Comparison of ENCODE assay signal across 23 mouse cellular contexts in genomic region chr2:25620386-25620785, GRCm38 (mm10). TPM values are rescaled to one million over a fixed set of nuclear protein-coding genes. Genes with fewer than 3 reads are reported as not detected.
DNase-seq lines count a peak whose midpoint lies in the region; ATAC-seq and TF ChIP-seq lines count a peak whose summit lies in the region.
"Had no signal": no experiment of that assay in that cellular context is flagged by ENCODE, and none has a peak within 500 bp of the region (broad histone marks: within the 10 kb centered on the region; RNA-seq: fewer than 3 reads in every experiment).

No protein-coding gene starts in this region.

- no peak overlapping the region for H3K27ac ChIP-seq in neural tube, embryonic 15.5 days (replicated peaks)
- H3K27ac ChIP-seq in limb, embryonic 14.5 days (replicated peaks; ENCODE audit: low read depth, low read length): no peak overlapping the region
- H3K27ac ChIP-seq in heart, embryonic 11.5 days (ENCODE audit: low read depth, low read length): no peak overlapping the region
- H3K27ac ChIP-seq: hindbrain, embryonic 14.5 days; neural tube, embryonic 12.5 days had no signal

- ATAC-seq in neural tube, embryonic 15.5 days (ENCODE audit: low FRiP score): no peak
- ATAC-seq in limb, embryonic 14.5 days (ENCODE audit: low FRiP score, low read depth): no peak
- no peak for ATAC-seq in heart, embryonic 11.5 days (replicated peaks; ENCODE audit: insufficient number of reproducible peaks, low FRiP score, low TSS enrichment)

- H3K4me3 ChIP-seq in neural tube, embryonic 15.5 days (replicated peaks): no peak overlapping the region
- no peak overlapping the region for H3K4me3 ChIP-seq in limb, embryonic 14.5 days (replicated peaks; ENCODE audit: low read length)
- H3K4me3 ChIP-seq in heart, embryonic 11.5 days (ENCODE audit: low read depth, low read length): no peak overlapping the region
- H3K4me3 ChIP-seq: neural tube, embryonic 12.5 days had no signal

- peaks cover 31% of the 10 kb centered on the region for H3K27me3 ChIP-seq in neural tube, embryonic 15.5 days (replicated peaks)
- peaks cover 23% of the 10 kb centered on the region for H3K27me3 ChIP-seq in limb, embryonic 14.5 days (ENCODE audit: control insufficient read depth, insufficient read depth, low read length)
- peaks cover 39% of the 10 kb centered on the region for H3K27me3 ChIP-seq in heart, embryonic 11.5 days (ENCODE audit: control insufficient read depth, insufficient read depth, low read length)

- TF ChIP-seq POLR2A in limb, embryonic 14.5 days (IDR thresholded peaks at IDR 0.05; ENCODE audit: borderline replicate concordance, extremely low read depth, insufficient read depth, insufficient read length): no peak

- H3K9ac ChIP-seq in neural tube, embryonic 15.5 days (replicated peaks): no peak overlapping the region
- H3K9ac ChIP-seq in limb, embryonic 14.5 days (ENCODE audit: low read depth, low read length, severe bottlenecking): peak overlapping the region; percentile 8; the same call in 1 of the 2 replicates
- no peak overlapping the region for H3K9ac ChIP-seq in heart, embryonic 11.5 days (ENCODE audit: low read depth, low read length)
- H3K9ac ChIP-seq: lung, embryonic 14.5 days; neural tube, embryonic 12.5 days had no signal

- WGBS in neural tube, embryonic 15.5 days: 85% methylated on average over 6 of the region's 6 CpGs
- 81% methylated on average over 6 of the region's 6 CpGs for WGBS in limb, embryonic 14.5 days
- 81% methylated on average over 6 of the region's 6 CpGs for WGBS in heart, embryonic 11.5 days (ENCODE audit: insufficient replicate concordance)

- peaks cover 20% of the 10 kb centered on the region for H3K4me1 ChIP-seq in neural tube, embryonic 15.5 days
- peaks cover 3% of the 10 kb centered on the region; the same call in 1 of the 2 replicates for H3K4me1 ChIP-seq in limb, embryonic 14.5 days (ENCODE audit: control insufficient read depth, insufficient read depth, low read length)
- H3K4me1 ChIP-seq in heart, embryonic 11.5 days (ENCODE audit: control insufficient read depth, insufficient read depth, low read length): peaks cover 7% of the 10 kb centered on the region

- H3K9me3 ChIP-seq in neural tube, embryonic 15.5 days (replicated peaks): no peaks in the 10 kb centered on the region
- no peaks in the 10 kb centered on the region for H3K9me3 ChIP-seq in limb, embryonic 14.5 days (ENCODE audit: control insufficient read depth, low read length)
- no peaks in the 10 kb centered on the region for H3K9me3 ChIP-seq in heart, embryonic 11.5 days (replicated peaks; ENCODE audit: control insufficient read depth, low read length)
- H3K9me3 ChIP-seq: G1E; midbrain, embryonic 15.5 days; neural tube, embryonic 12.5 days had no signal

- no peaks in the 10 kb centered on the region for H3K36me3 ChIP-seq in neural tube, embryonic 15.5 days
- H3K36me3 ChIP-seq in limb, embryonic 14.5 days (ENCODE audit: control insufficient read depth, insufficient read depth, low read length): no peaks in the 10 kb centered on the region
- no peaks in the 10 kb centered on the region for H3K36me3 ChIP-seq in heart, embryonic 11.5 days (ENCODE audit: control insufficient read depth, insufficient read depth, low read length)
- H3K36me3 ChIP-seq: G1E; midbrain, embryonic 15.5 days; neural tube, embryonic 12.5 days had no signal

- peak; percentile 13 for DNase-seq in cerebellum, adult 9-10 months
- no peak for DNase-seq in cerebellum, postnatal 14 days
- no peak for DNase-seq in neural tube, embryonic 10.5 days (ENCODE audit: extremely low spot score, low spot score)
- peak; percentile 36 for DNase-seq in MEL-GATA-1-ER (ENCODE audit: extremely low read depth, low read depth)
- DNase-seq in limb, embryonic 14.5 days (ENCODE audit: low spot score): no peak
- DNase-seq in layer of hippocampus, postnatal 10 days (ENCODE audit: low spot score in 2 of 2): no peak
- DNase-seq: adrenal gland, postnatal 14 days; heart, adult 18-20 months; kidney, adult 11 months; kidney, postnatal 4 days; lung, embryonic 14.5 days; right cerebral cortex, postnatal 25 days had no signal

- peak overlapping the region; percentile 83; the same call in 1 of the 2 replicates for H3K4me2 ChIP-seq in neural tube, embryonic 15.5 days
- H3K4me2 ChIP-seq in limb, embryonic 14.5 days (replicated peaks; ENCODE audit: low read depth, low read length, severe bottlenecking): no peak overlapping the region
- H3K4me2 ChIP-seq in heart, embryonic 11.5 days: no peak overlapping the region

RNA-seq across cellular contexts. Expression of gene Tmem141, which starts 1.4 kb away (rescaled TPM):
- polyA plus RNA-seq in neural tube, embryonic 15.5 days (2015; fragmentation: Nextera tagmentation; extraction: Ambion mirVana): 53.4 and 56.6 TPM in 2 replicates
- 25.6 and 26.8 TPM in 2 replicates for polyA plus RNA-seq in limb, embryonic 14.5 days (2012; rRNA removed)
- 30.3 and 31.9 TPM in 2 replicates for polyA plus RNA-seq in limb, embryonic 14.5 days (2014; fragmentation: Nextera tagmentation; extraction: Ambion mirVana)
- 10 to 100 TPM; 19.9 to 21.1 TPM for total RNA-seq in layer of hippocampus, postnatal 10 days (2021)
- polyA plus RNA-seq in heart, embryonic 11.5 days (2014; fragmentation: Nextera tagmentation; extraction: Ambion mirVana): 14.6 and 18.4 TPM in 2 replicates
- total RNA-seq: G1E had no signal
- polyA plus RNA-seq: G1E had no signal

RNA-seq across cellular contexts. Expression of gene Ccdc183, which starts 2.9 kb away (rescaled TPM):
- 0.23 and 0.27 TPM in 2 replicates for polyA plus RNA-seq in neural tube, embryonic 15.5 days (2015; fragmentation: Nextera tagmentation; extraction: Ambion mirVana)
- polyA plus RNA-seq in limb, embryonic 14.5 days (2012; rRNA removed): 0.03 TPM in 2 replicates
- 0.19 and 0.28 TPM in 2 replicates for polyA plus RNA-seq in limb, embryonic 14.5 days (2014; fragmentation: Nextera tagmentation; extraction: Ambion mirVana)
- not detected for total RNA-seq in layer of hippocampus, postnatal 10 days (2021)
- 0.11 and 0.20 TPM in 2 replicates for polyA plus RNA-seq in heart, embryonic 11.5 days (2014; fragmentation: Nextera tagmentation; extraction: Ambion mirVana)
- total RNA-seq: adrenal gland, postnatal 14 days; gastrocnemius, adult 18-20 months; heart, adult 18-20 months; left cerebral cortex, adult 8-10 months had no signal
- polyA plus RNA-seq: G1E had no signal

RNA-seq across cellular contexts. Expression of gene Fcna, which starts 7.4 kb away (rescaled TPM):
- 2.7 and 3.8 TPM in 2 replicates for polyA plus RNA-seq in neural tube, embryonic 15.5 days (2015; fragmentation: Nextera tagmentation; extraction: Ambion mirVana)
- polyA plus RNA-seq in limb, embryonic 14.5 days (2012; rRNA removed): 0.92 and 0.98 TPM in 2 replicates
- 2.0 TPM in 2 replicates for polyA plus RNA-seq in limb, embryonic 14.5 days (2014; fragmentation: Nextera tagmentation; extraction: Ambion mirVana)
- 1 to 10 TPM; 1.1 to 1.4 TPM for total RNA-seq in layer of hippocampus, postnatal 10 days (2021)
- 1.0 and 1.1 TPM in 2 replicates for polyA plus RNA-seq in heart, embryonic 11.5 days (2014; fragmentation: Nextera tagmentation; extraction: Ambion mirVana)
- total RNA-seq: G1E had no signal
- polyA plus RNA-seq: G1E had no signal

RNA-seq across cellular contexts. Expression of gene Rabl6, which starts 12.1 kb away (rescaled TPM):
- 66.8 and 69.6 TPM in 2 replicates for polyA plus RNA-seq in neural tube, embryonic 15.5 days (2015; fragmentation: Nextera tagmentation; extraction: Ambion mirVana)
- polyA plus RNA-seq in limb, embryonic 14.5 days (2012; rRNA removed): 99.4 and 110 TPM in 2 replicates
- 74.8 and 80.7 TPM in 2 replicates for polyA plus RNA-seq in limb, embryonic 14.5 days (2014; fragmentation: Nextera tagmentation; extraction: Ambion mirVana)
- total RNA-seq in layer of hippocampus, postnatal 10 days (2021): 10 to 100 TPM; 84.7 to 96.9 TPM
- 35.9 and 40.0 TPM in 2 replicates for polyA plus RNA-seq in heart, embryonic 11.5 days (2014; fragmentation: Nextera tagmentation; extraction: Ambion mirVana)

RNA-seq across cellular contexts. Expression of gene Lcn8, which starts 32.5 kb away (rescaled TPM):
- polyA plus RNA-seq in neural tube, embryonic 15.5 days (2015; fragmentation: Nextera tagmentation; extraction: Ambion mirVana): not detected in 2 replicates
- polyA plus RNA-seq in limb, embryonic 14.5 days (2012; rRNA removed): 0.13 and 0.29 TPM in 2 replicates
- polyA plus RNA-seq in limb, embryonic 14.5 days (2014; fragmentation: Nextera tagmentation; extraction: Ambion mirVana): 0.72 TPM in 1 of 2 replicates, not detected in the other
- not detected for total RNA-seq in layer of hippocampus, postnatal 10 days (2021)
- polyA plus RNA-seq in heart, embryonic 11.5 days (2014; fragmentation: Nextera tagmentation; extraction: Ambion mirVana): not detected in 2 replicates
- total RNA-seq: adrenal gland, postnatal 14 days; G1E; left cerebral cortex, adult 8-10 months; liver, adult 2 months had no signal
- polyA plus RNA-seq: forebrain, embryonic 16.5 days; G1E; heart, embryonic 16.5 days; hindbrain, embryonic 14.5 days; liver, adult 2 months; midbrain, embryonic 15.5 days; neural tube, embryonic 12.5 days had no signal

Comparison
In these comparisons a context has a peak if more than half of its experiments do, and no peak if none do; other contexts are left out.
1. DNase-seq: peak in cerebellum, adult 9-10 months (single experiment) and MEL-GATA-1-ER (single experiment); none in cerebellum, postnatal 14 days (0 of 2), neural tube, embryonic 10.5 days (single experiment), limb, embryonic 14.5 days (single experiment) and layer of hippocampus, postnatal 10 days (0 of 2).